Mouse (Mus musculus) cerebellum, adult 2 months (tissue): ENCODE results near the gene Calhm2. TPM values are rescaled to one million over a fixed set of nuclear protein-coding genes. Genes with fewer than 3 reads are reported as not detected.
A peak's percentile ranks its signal among the peaks of the same experiment; 100 is the strongest.

Experiments used
- DNase-seq, 2 experiments: peaks; one replicate each; pipeline ENCODE4 v3.0.0; 2021
- H3K27ac ChIP-seq: fragments of 200-500 bp; 2 replicates; pipeline ENCODE4 v1.5.1; 2012; ENCODE audit warnings: low read length, control low read depth, inconsistent platforms; ENCODE audit not compliant: insufficient read depth
- H3K27me3 ChIP-seq: fragments of 200-500 bp; 2 replicates; pipeline ENCODE4 v1.6.1; 2012; ENCODE audit warnings: inconsistent platforms, mild to moderate bottlenecking, low read length, moderate library complexity; ENCODE audit not compliant: control insufficient read depth, insufficient read depth
- H3K4me1 ChIP-seq: fragments of 200-500 bp; 2 replicates; pipeline ENCODE4 v1.6.1; 2011; ENCODE audit warnings: low read length; ENCODE audit not compliant: control insufficient read depth, insufficient read depth
- H3K4me3 ChIP-seq: fragments of 200-500 bp; replicated peaks from 2 replicates; pipeline ENCODE3; 2011; ENCODE audit warnings: mild to moderate bottlenecking, low read depth, low read length, control low read depth; ENCODE audit not compliant: insufficient read depth
- CTCF ChIP-seq: fragments of 200-500 bp; IDR thresholded peaks from 2 replicates; pipeline ENCODE4 v1.5.1; 2011; ENCODE audit warnings: low read depth, mild to moderate bottlenecking, control low read depth, low read length, moderate library complexity, borderline replicate concordance; ENCODE audit not compliant: insufficient read depth
- POLR2A ChIP-seq: fragments of 200-500 bp; IDR thresholded peaks from 2 replicates; pipeline ENCODE4 v1.6.1; 2011; ENCODE audit warnings: low read length, control low read depth, borderline replicate concordance; ENCODE audit not compliant: insufficient read depth
- WGBS: fragments of 180-500 bp; shearing (Covaris S2); methylation state at CpG from one replicate; pipeline ENCODE4 v1.1.7; 2018; 5-methylcytosine and 5-hydroxymethylcytosine counted together
- polyA plus RNA-seq: library from polyadenylated mRNA; depleted of rRNA; stranded (reverse); fragments of >200 nt; gene quantifications from 2 replicates; pipeline ENCODE4 v1.2.3, GENCODE M21; 2012; rRNA removed

The Calhm2 gene
- polyA plus RNA-seq, 1 experiment = 1.3 TPM

GRCm38 (mm10) chr19:47088226-47088625, 49.9 kb downstream of the Calhm2 start:
- Histone ChIP-seq H3K27ac (no peak overlapping the region), H3K4me3 (no peak overlapping the region), H3K27me3 (no peaks in the 10 kb centered on the region), H3K4me1 (peaks cover 4% of the 10 kb centered on the region; the same call in 1 of the 2 replicates)
- DNase-seq = no peak
- TF ChIP-seq CTCF = no peak
- no peak for TF ChIP-seq POLR2A
- 40% methylated on average over 3 of the region's 3 CpGs for WGBS

DNA sequence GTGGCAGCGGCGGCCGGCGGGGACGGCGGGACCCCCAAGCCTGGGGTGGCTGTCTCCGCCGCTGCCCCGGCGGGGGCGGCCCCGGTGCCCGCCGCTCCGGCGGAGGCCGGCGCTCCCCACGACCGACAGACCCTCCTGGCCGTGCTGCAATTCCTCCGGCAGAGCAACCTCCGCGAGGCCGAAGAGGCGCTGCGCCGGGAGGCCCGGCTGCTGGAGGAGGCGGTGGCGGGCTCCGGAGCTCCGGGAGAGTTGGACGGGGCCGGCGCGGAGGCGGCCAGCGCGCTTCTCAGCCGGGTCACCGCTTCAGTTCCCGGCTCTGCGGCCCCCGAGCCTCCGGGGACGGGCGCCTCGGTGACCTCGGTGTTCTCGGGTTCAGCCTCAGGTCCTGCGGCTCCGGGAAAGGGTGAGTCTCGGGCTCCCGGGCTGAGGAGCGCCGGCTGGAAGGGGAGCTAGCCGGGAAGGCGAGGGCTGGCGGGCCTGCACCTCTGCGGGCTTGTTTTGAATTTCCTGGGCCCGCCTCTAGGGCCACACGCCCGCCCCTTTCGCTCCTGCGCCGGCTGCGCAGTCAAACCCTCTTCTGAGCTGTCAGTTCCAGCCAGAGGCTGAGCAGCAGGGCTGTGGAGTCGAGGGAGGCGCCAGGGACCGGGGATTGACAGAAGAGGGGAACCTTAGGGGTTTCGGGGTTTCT, 70.0 kb downstream of the Calhm2 start:
- under 1% methylated on average over 72 of the region's 72 CpGs for WGBS
- TF ChIP-seq POLR2A (peak; percentile 30; the same call in 1 of the 2 replicates), CTCF (no peak)

GRCm38 (mm10) chr19:47067096-47067882, 70.8 kb downstream of the Calhm2 start, which contains the start of gene Taf5:
TSS of gene Taf5 (plus strand) at chr19:47067746.
- Histone ChIP-seq H3K4me3 (peak within 1 kb of the TSS; percentile 60), H3K27me3 (no peaks in the 10 kb centered on the region), H3K4me1 (peaks cover 3% of the 10 kb centered on the region; the same call in 1 of the 2 replicates), H3K27ac (peak within 1 kb of the TSS; percentile 67)
- peak; percentile 97 to 98 for DNase-seq
- WGBS = 10% methylated on average over 49 of the region's 49 CpGs
- TF ChIP-seq CTCF (no peak), POLR2A (peak; percentile 99)

More for the DNA sequence above, 70.0 kb downstream of the Calhm2 start:
- Histone ChIP-seq H3K4me1 (peaks cover 3% of the 10 kb centered on the region; the same call in 1 of the 2 replicates), H3K4me3 (peak overlapping the region; percentile 60), H3K27ac (peak overlapping the region; percentile 67), H3K27me3 (no peaks in the 10 kb centered on the region)
- DNase-seq = peak; percentile 82 to 84

DNA sequence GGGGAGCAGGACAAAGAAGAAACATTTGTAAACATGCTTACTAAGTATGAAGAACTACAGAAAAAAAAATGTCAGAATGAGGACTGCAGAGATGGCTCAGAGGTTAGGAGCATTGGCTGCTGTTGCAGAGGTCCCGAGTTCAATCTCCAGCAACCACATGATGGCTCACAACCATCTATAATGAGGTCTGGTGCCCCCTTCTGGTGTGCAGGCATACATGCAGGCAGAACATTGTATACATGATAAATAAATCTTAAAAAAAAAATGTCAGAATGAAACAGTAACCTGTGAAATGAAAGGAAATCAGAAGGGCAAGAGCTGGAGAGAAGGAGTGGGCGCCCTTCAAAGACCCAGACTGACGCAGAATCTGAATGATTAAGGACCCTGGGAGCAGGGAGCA, 72.2 kb downstream of the Calhm2 start:
- Histone ChIP-seq H3K27me3 (no peaks in the 10 kb centered on the region), H3K27ac (no peak overlapping the region), H3K4me3 (no peak overlapping the region), H3K4me1 (peaks cover 3% of the 10 kb centered on the region; the same call in 1 of the 2 replicates)
- no peak for TF ChIP-seq CTCF
- no peak for TF ChIP-seq POLR2A
- 86% methylated on average over 3 of the region's 3 CpGs for WGBS
- no peak for DNase-seq

DNA sequence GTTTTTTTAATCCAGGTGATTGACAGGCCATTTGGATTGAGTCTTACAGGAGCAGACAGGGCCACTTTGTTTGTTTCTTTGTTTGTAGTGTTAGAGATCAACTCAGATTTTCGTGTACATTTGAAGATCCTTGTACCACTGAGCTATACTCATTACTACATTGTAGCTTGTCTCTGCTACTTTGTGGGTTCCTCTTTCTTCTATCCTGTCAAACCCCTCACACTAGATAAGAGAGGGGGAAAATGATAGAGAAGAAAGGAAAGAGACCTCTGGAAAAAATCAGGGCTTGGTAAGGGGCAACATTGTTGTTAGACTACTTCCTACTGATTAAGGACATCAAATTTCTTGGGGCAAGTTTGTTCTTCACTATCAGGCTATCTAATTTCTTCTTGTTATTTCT, 80.4 kb downstream of the Calhm2 start:
- DNase-seq = no peak
- Histone ChIP-seq H3K4me1 (no peaks in the 10 kb centered on the region), H3K27me3 (no peaks in the 10 kb centered on the region), H3K27ac (no peak overlapping the region), H3K4me3 (no peak overlapping the region)
- 57% methylated on average over 1 of the region's 1 CpGs for WGBS
- TF ChIP-seq POLR2A = no peak
- TF ChIP-seq CTCF = no peak

Other genes starting within 250 kb of the Calhm2 start
- gene Ina, start 123.6 kb downstream of the Calhm2 start, polyA plus RNA-seq = 214 and 232 TPM in 2 replicates
- gene Nt5c2, start 123.1 kb downstream of the Calhm2 start, polyA plus RNA-seq = 48.9 and 49.3 TPM in 2 replicates
- gene Pcgf6, start 87.4 kb downstream of the Calhm2 start, polyA plus RNA-seq = 40.4 and 40.9 TPM in 2 replicates
- 5.1 and 5.2 TPM in 2 replicates for gene Taf5, start 70.5 kb downstream of the Calhm2 start, polyA plus RNA-seq
- gene Usmg5, start 47.6 kb downstream of the Calhm2 start, polyA plus RNA-seq = 977 and 998 TPM in 2 replicates
- gene Pdcd11, start 47.5 kb downstream of the Calhm2 start, polyA plus RNA-seq = 16.2 and 16.6 TPM in 2 replicates
- gene Calhm1, start 6.0 kb upstream of the Calhm2 start, polyA plus RNA-seq = not detected in 2 replicates
- not detected in 2 replicates for gene Calhm3, start 19.5 kb upstream of the Calhm2 start, polyA plus RNA-seq
- gene Neurl1a, start 40.5 kb upstream of the Calhm2 start, polyA plus RNA-seq = 77.8 and 91.5 TPM in 2 replicates